In the genomic region with DNA sequence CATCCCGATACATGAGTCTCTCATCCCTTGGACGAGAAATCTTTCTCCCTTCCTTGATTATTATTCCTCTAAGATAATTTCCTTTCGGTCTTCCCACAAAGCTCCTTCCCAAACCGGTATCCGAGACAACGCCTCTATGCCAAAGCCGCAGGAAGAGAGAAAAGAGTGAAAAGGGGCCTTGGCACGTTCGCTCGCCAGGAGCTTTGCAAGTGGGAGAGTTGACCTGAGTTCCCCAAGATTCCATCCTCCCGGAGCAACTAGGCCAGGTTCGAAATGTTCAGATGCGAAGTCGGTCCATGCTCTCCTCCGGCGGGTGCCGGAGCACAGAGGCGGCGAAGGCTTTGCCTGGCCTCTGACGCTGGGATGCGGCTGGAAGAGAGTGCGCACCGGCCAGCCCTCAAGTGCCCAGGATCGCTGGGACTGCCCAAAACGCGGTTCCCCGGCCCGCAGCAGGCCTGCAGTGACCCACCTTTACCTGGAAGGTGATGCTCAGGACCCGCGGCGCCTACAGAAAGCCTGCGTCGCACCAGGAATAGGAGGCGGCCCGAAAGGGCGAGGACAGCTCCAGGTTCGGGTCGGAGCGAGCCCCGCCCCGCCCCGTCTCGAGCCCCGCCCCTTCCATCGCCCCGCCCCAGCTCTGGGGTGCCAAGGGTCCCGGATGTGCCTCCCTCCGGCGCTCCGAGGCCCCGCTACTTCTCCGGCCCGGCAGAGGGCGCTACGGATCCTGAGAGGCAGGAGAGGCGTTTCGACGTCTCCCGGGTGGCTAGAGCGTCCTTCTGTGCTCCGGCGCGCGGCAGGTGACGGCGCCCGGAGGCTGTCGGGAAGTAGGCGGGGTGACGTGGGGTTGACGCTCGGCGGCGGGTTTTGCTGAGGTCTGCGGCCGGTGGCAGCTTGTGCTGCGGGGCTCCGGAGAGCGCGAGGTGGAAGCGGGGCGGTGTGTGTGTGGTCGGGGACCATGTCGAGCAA, we compare ENCODE assay signal across 8 mouse cellular contexts. TPM values are rescaled to one million over a fixed set of nuclear protein-coding genes. Genes with fewer than 3 reads are reported as not detected.
DNase-seq lines count a peak whose midpoint lies in the region; ATAC-seq and TF ChIP-seq lines count a peak whose summit lies in the region.

A gene (minus strand): TSS at position 623 of the 966 bp plus-strand sequence.
A gene (plus strand): TSS at position 827 of the 966 bp plus-strand sequence.

- TF ChIP-seq POLR2A in brain, embryonic 14.5 days (IDR thresholded peaks at IDR 0.05; ENCODE audit: borderline replicate concordance, extremely low read depth, insufficient read depth, insufficient read length, poor library complexity, severe bottlenecking): peak; percentile 62; the same call in 1 of the 2 replicates

- H3K36me3 ChIP-seq in C2C12 (ENCODE audit: control insufficient read depth, insufficient read depth): peaks cover 14% of the 10 kb centered on the region
- H3K36me3 ChIP-seq in erythroblast, embryonic 14.5 days (ENCODE audit: control insufficient read depth): peaks cover 17% of the 10 kb centered on the region
- H3K36me3 ChIP-seq in heart, embryonic 12.5 days: no peaks in the 10 kb centered on the region
- no peaks in the 10 kb centered on the region for H3K36me3 ChIP-seq in kidney, postnatal 0 days (ENCODE audit: insufficient read depth, low read length)
- no peaks in the 10 kb centered on the region for H3K36me3 ChIP-seq in liver, embryonic 11.5 days (ENCODE audit: control insufficient read depth, insufficient read depth, low read length)
- H3K36me3 ChIP-seq in stomach, embryonic 14.5 days (ENCODE audit: control insufficient read depth, insufficient read depth, low read length): no peaks in the 10 kb centered on the region

- WGBS in heart, embryonic 12.5 days: under 1% methylated on average over 82 of the region's 84 CpGs
- under 1% methylated on average over 84 of the region's 84 CpGs for WGBS in kidney, postnatal 0 days
- 1% methylated on average over 84 of the region's 84 CpGs for WGBS in liver, embryonic 11.5 days
- WGBS in stomach, embryonic 14.5 days: 0% methylated on average over 68 of the region's 84 CpGs

- peak within 1 kb of the TSS; percentile 99 for H3K9ac ChIP-seq in heart, embryonic 12.5 days
- H3K9ac ChIP-seq in kidney, postnatal 0 days (ENCODE audit: low read depth, low read length): peak within 1 kb of the TSS; percentile 90
- H3K9ac ChIP-seq in liver, embryonic 11.5 days (ENCODE audit: low read depth, low read length): peak within 1 kb of the TSS; percentile 92
- peak within 1 kb of the TSS; percentile 87 for H3K9ac ChIP-seq in stomach, embryonic 14.5 days (replicated peaks; ENCODE audit: low read depth, low read length)

- H3K9me3 ChIP-seq in erythroblast, embryonic 14.5 days (ENCODE audit: control insufficient read depth, low read length): no peaks in the 10 kb centered on the region
- no peaks in the 10 kb centered on the region for H3K9me3 ChIP-seq in heart, embryonic 12.5 days (replicated peaks)
- no peaks in the 10 kb centered on the region for H3K9me3 ChIP-seq in kidney, postnatal 0 days (replicated peaks; ENCODE audit: low read length)
- no peaks in the 10 kb centered on the region for H3K9me3 ChIP-seq in liver, embryonic 11.5 days (ENCODE audit: control insufficient read depth, low read length)
- H3K9me3 ChIP-seq in stomach, embryonic 14.5 days (ENCODE audit: control insufficient read depth, low read depth, low read length): no peaks in the 10 kb centered on the region

- H3K4me1 ChIP-seq in erythroblast, embryonic 14.5 days (ENCODE audit: control insufficient read depth): peaks cover 30% of the 10 kb centered on the region
- peaks cover 20% of the 10 kb centered on the region for H3K4me1 ChIP-seq in heart, embryonic 12.5 days (replicated peaks)
- H3K4me1 ChIP-seq in kidney, postnatal 0 days (replicated peaks; ENCODE audit: insufficient read depth, low read length): peaks cover 6% of the 10 kb centered on the region
- peaks cover 14% of the 10 kb centered on the region for H3K4me1 ChIP-seq in liver, embryonic 11.5 days (replicated peaks; ENCODE audit: control insufficient read depth, insufficient read depth, low read length)
- H3K4me1 ChIP-seq in stomach, embryonic 14.5 days (ENCODE audit: control insufficient read depth, insufficient read depth, low read length): 0 out of 2 replicates have a peak, but pooled peaks cover 3% of the 10 kb centered on the region

- H3K27me3 ChIP-seq in C2C12 (ENCODE audit: control insufficient read depth, insufficient read depth, insufficient read length): no peaks in the 10 kb centered on the region
- H3K27me3 ChIP-seq in erythroblast, embryonic 14.5 days (ENCODE audit: control insufficient read depth): peaks cover 43% of the 10 kb centered on the region
- no peaks in the 10 kb centered on the region for H3K27me3 ChIP-seq in heart, embryonic 12.5 days (replicated peaks)
- no peaks in the 10 kb centered on the region for H3K27me3 ChIP-seq in kidney, postnatal 0 days (ENCODE audit: insufficient read depth, low read length)
- no peaks in the 10 kb centered on the region for H3K27me3 ChIP-seq in liver, embryonic 11.5 days (replicated peaks; ENCODE audit: control insufficient read depth, insufficient read depth, low read length)
- H3K27me3 ChIP-seq in stomach, embryonic 14.5 days (ENCODE audit: control insufficient read depth, insufficient read depth, low read length): no peaks in the 10 kb centered on the region

- peak within 1 kb of the TSS; percentile 90 for H3K4me2 ChIP-seq in heart, embryonic 12.5 days
- peak within 1 kb of the TSS; percentile 81 for H3K4me2 ChIP-seq in kidney, postnatal 0 days (ENCODE audit: low read length)
- H3K4me2 ChIP-seq in liver, embryonic 11.5 days: peak within 1 kb of the TSS; percentile 95
- H3K4me2 ChIP-seq in stomach, embryonic 14.5 days (replicated peaks; ENCODE audit: low read depth, low read length): peak within 1 kb of the TSS; percentile 87

- peak; percentile 90 for TF ChIP-seq CTCF in C2C12 (IDR thresholded peaks at IDR 0.05; ENCODE audit: control insufficient read depth, insufficient read depth, insufficient read length)
- TF ChIP-seq CTCF in brain, embryonic 14.5 days (IDR thresholded peaks at IDR 0.05; ENCODE audit: borderline replicate concordance, extremely low read depth, insufficient read depth, insufficient read length): peak; percentile 90
- peak; percentile 97 for TF ChIP-seq CTCF in kidney, postnatal 0 days (IDR thresholded peaks at IDR 0.05; ENCODE audit: low read depth)

- H3K27ac ChIP-seq in heart, embryonic 12.5 days (ENCODE audit: poor library complexity, severe bottlenecking): peak within 1 kb of the TSS; percentile 83
- H3K27ac ChIP-seq in kidney, postnatal 0 days: peak within 1 kb of the TSS; percentile 90
- H3K27ac ChIP-seq in liver, embryonic 11.5 days (ENCODE audit: low read depth, low read length): peak within 1 kb of the TSS; percentile 75
- peak within 1 kb of the TSS; percentile 63 for H3K27ac ChIP-seq in stomach, embryonic 14.5 days (ENCODE audit: low read length)

- peak; percentile 98 for ATAC-seq in heart, embryonic 12.5 days (ENCODE audit: insufficient number of reproducible peaks, low FRiP score)
- ATAC-seq in kidney, postnatal 0 days (replicated peaks; ENCODE audit: low FRiP score, low read depth): peak; percentile 97
- peak; percentile 92 for ATAC-seq in liver, embryonic 11.5 days (replicated peaks; ENCODE audit: low FRiP score)
- peak; percentile 96 for ATAC-seq in stomach, embryonic 14.5 days (ENCODE audit: insufficient number of reproducible peaks, insufficient read depth, low FRiP score, low read depth)

- peak within 1 kb of the TSS; percentile 90 for H3K4me3 ChIP-seq in C2C12 (ENCODE audit: insufficient read depth, poor library complexity, severe bottlenecking)
- H3K4me3 ChIP-seq in erythroblast, embryonic 14.5 days (replicated peaks): peak within 1 kb of the TSS; percentile 100
- peak within 1 kb of the TSS; percentile 99 for H3K4me3 ChIP-seq in heart, embryonic 12.5 days
- H3K4me3 ChIP-seq in kidney, postnatal 0 days (replicated peaks; ENCODE audit: low read depth, low read length): peak within 1 kb of the TSS; percentile 81
- peak within 1 kb of the TSS; percentile 94 for H3K4me3 ChIP-seq in liver, embryonic 11.5 days (ENCODE audit: low read depth, low read length)
- H3K4me3 ChIP-seq in stomach, embryonic 14.5 days (ENCODE audit: low read depth, low read length): peak within 1 kb of the TSS; percentile 89

- H3ac ChIP-seq in C2C12 (ENCODE audit: control insufficient read depth, insufficient read length, low read depth): peak within 1 kb of the TSS; percentile 89

- H3K79me2 ChIP-seq in C2C12 (ENCODE audit: control insufficient read depth, insufficient read depth): peaks cover 91% of the 10 kb centered on the region

- H3K79me3 ChIP-seq in C2C12 (ENCODE audit: low read depth): peaks cover 49% of the 10 kb centered on the region

- peak; percentile 99 for DNase-seq in brain, embryonic 14.5 days (ENCODE audit: low read depth)
- DNase-seq in kidney, postnatal 0 days (ENCODE audit: low spot score): peak; percentile 98
- peak; percentile 98 for DNase-seq in liver, embryonic 11.5 days (ENCODE audit: low spot score)
- DNase-seq in naive thymus-derived CD4-positive, alpha-beta T cell, adult 2 months (ENCODE audit: low read depth): peak; percentile 99

TF ChIP-seq in C2C12, 6 proteins besides CTCF, POLR2A, EP300 and RAD21 (continues in another document):
- TF ChIP-seq FOSL1 (IDR thresholded peaks at IDR 0.05; ENCODE audit: insufficient read depth, low read length, poor library complexity, severe bottlenecking): no peak
- peak; percentile 78 for TF ChIP-seq MAX (IDR thresholded peaks at IDR 0.05)
- TF ChIP-seq MYOD1 (IDR thresholded peaks at IDR 0.05; ENCODE audit: control insufficient read depth, insufficient read length, low read depth): peak; percentile 78
- TF ChIP-seq USF1 (IDR thresholded peaks at IDR 0.05; ENCODE audit: low read depth): peak; percentile 17

RNA-seq across cellular contexts. Expression of the first gene that starts in this region (rescaled TPM):
- polyA plus RNA-seq in C2C12 (2012; fragmentation: generic; extraction: Trizol): 3.0 TPM
- polyA plus RNA-seq in brain, embryonic 14.5 days (2012; rRNA removed): 15.1 and 18.5 TPM in 2 replicates
- 0.02 TPM in 1 of 2 replicates, not detected in the other for polyA plus RNA-seq in erythroblast, embryonic 14.5 days (2012)
- polyA plus RNA-seq in heart, embryonic 12.5 days (2016; fragmentation: Nextera tagmentation; extraction: Ambion mirVana): 20.7 and 21.5 TPM in 2 replicates
- polyA plus RNA-seq in kidney, postnatal 0 days (2015; fragmentation: Nextera tagmentation; extraction: Ambion mirVana): 12.4 and 14.1 TPM in 2 replicates
- polyA plus RNA-seq in liver, embryonic 11.5 days (2014; fragmentation: Nextera tagmentation; extraction: Ambion mirVana): 7.7 and 8.4 TPM in 2 replicates
- 20.8 and 20.9 TPM in 2 replicates for polyA plus RNA-seq in stomach, embryonic 14.5 days (2014; fragmentation: Nextera tagmentation; extraction: Ambion mirVana)

RNA-seq across cellular contexts. Expression of the second gene that starts in this region (rescaled TPM):
- polyA plus RNA-seq in C2C12 (2012; fragmentation: generic; extraction: Trizol): 23.4 TPM
- 14.4 and 16.3 TPM in 2 replicates for polyA plus RNA-seq in brain, embryonic 14.5 days (2012; rRNA removed)
- 2.9 and 7.8 TPM in 2 replicates for polyA plus RNA-seq in erythroblast, embryonic 14.5 days (2012)
- 63.7 and 70.4 TPM in 2 replicates for polyA plus RNA-seq in heart, embryonic 12.5 days (2016; fragmentation: Nextera tagmentation; extraction: Ambion mirVana)
- 71.6 and 77.5 TPM in 2 replicates for polyA plus RNA-seq in kidney, postnatal 0 days (2015; fragmentation: Nextera tagmentation; extraction: Ambion mirVana)
- polyA plus RNA-seq in liver, embryonic 11.5 days (2014; fragmentation: Nextera tagmentation; extraction: Ambion mirVana): 141 and 150 TPM in 2 replicates
- 64.6 and 71.4 TPM in 2 replicates for polyA plus RNA-seq in stomach, embryonic 14.5 days (2014; fragmentation: Nextera tagmentation; extraction: Ambion mirVana)

Comparison
In these comparisons a context has a peak if more than half of its experiments do, and no peak if none do; other contexts are left out.
1. Peak in every context shown above with its lines: DNase-seq, ATAC-seq, H3K4me3 ChIP-seq and H3K27ac ChIP-seq.